Mouse (Mus musculus): ENCODE data around the gene Hcar1.

GRCm38 (mm10) chr5:123842221-123842934 is 37.4 kb downstream of the Hcar1 start:
- TF ChIP-seq CTCF (IDR thresholded peaks at IDR 0.05 in 2 of 3, conservative IDR thresholded peaks at IDR 0.05 in 1 of 3; ENCODE audit: control insufficient read depth in 1 of 3, insufficient read depth in 1 of 3, low read depth in 2 of 3, low read length in 3 of 3, poor library complexity in 1 of 3, severe bottlenecking in 1 of 3) (no peak), SIN3A (IDR thresholded peaks at IDR 0.05; ENCODE audit: low read length) (no peak)

Measured in MEL (cell line).